Mouse (Mus musculus): ENCODE measurements around the gene Vmn2r98. TPM values are rescaled to one million over a fixed set of nuclear protein-coding genes. Genes with fewer than 3 reads are reported as not detected.

The Vmn2r98 gene
- not detected for total RNA-seq (2023)

GRCm38 (mm10) chr17:19053160-19053559 is at the start of gene Vmn2r98:
Gene Vmn2r98, plus strand, starts transcription at chr17:19053460.

Other genes starting within 250 kb of the Vmn2r98 start
- gene Vmn2r97, start 139.2 kb upstream of the Vmn2r98 start, total RNA-seq (2023): under 1 TPM; 0.23 to 0.30 TPM